Mouse (Mus musculus): ENCODE results near the gene Ostm1. TPM values are rescaled to one million over a fixed set of nuclear protein-coding genes. Genes with fewer than 3 reads are reported as not detected.

Gene Ostm1
- polyA plus RNA-seq, 1 experiment from 2014 or later, result 85.1 TPM

Other genes with a start within 250 kb of the Ostm1 start
- gene Afg1l, start 105.3 kb upstream of the Ostm1 start, polyA plus RNA-seq (2018), result 7.8 to 12.7 TPM (median 9.6 TPM) in 3 replicates
- gene Snx3, start 81.8 kb upstream of the Ostm1 start, polyA plus RNA-seq (2018), result 364 to 676 TPM (median 673 TPM) in 3 replicates
- gene Nr2e1, start 190 bp upstream of the Ostm1 start, polyA plus RNA-seq (2018), result not detected in 3 replicates
- gene Sec63, start 177.7 kb downstream of the Ostm1 start, polyA plus RNA-seq (2018), result 33.2 to 118 TPM (median 35.9 TPM) in 3 replicates

Measured in macrophage (primary cell).